ENCODE assay signal across 24 mouse cellular contexts in the genomic region with DNA sequence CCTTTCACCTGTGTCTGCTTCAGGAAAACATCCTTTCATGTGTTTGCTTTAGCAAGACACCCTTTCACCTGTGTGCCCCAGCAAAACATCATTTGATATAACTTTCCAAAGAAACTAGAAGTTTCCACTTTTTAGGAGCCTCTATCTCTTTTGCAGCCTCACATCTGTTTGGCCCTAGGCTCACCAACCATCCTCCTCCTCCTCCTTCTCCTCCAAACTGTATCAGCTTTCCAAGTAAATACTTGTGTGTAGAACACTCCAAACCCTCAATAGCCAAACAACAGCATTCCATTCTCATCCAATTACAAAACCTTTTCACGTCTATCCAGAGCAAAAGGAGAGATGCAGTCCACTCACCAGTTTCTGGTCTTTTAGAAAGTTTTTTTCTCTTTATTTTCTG.
"Had no signal": no experiment of that assay in that cellular context is flagged by ENCODE, and none has a peak within 500 bp of the region (broad histone marks: within the 10 kb centered on the region; RNA-seq: fewer than 3 reads in every experiment).

No protein-coding gene starts in this region.

- H3K4me1 ChIP-seq: heart, embryonic 10.5 days; heart, embryonic 12.5 days; hindbrain, embryonic 10.5 days; hindbrain, embryonic 12.5 days; intestine, embryonic 15.5 days; limb, embryonic 10.5 days; limb, embryonic 12.5 days had no signal

- H3K9me3 ChIP-seq: heart, embryonic 10.5 days; heart, embryonic 12.5 days; hindbrain, embryonic 10.5 days; hindbrain, embryonic 12.5 days; intestine, embryonic 15.5 days; limb, embryonic 10.5 days; limb, embryonic 12.5 days had no signal

- H3K9ac ChIP-seq: forebrain, postnatal 0 days; heart, embryonic 12.5 days; hindbrain, embryonic 12.5 days; hindbrain, embryonic 14.5 days; intestine, embryonic 15.5 days; limb, embryonic 12.5 days had no signal

- H3K27ac ChIP-seq: heart, embryonic 10.5 days; hindbrain, embryonic 10.5 days; hindbrain, embryonic 12.5 days; hindbrain, embryonic 14.5 days; intestine, embryonic 15.5 days; layer of hippocampus, adult 2 months; left cerebral cortex, adult 2 months; limb, embryonic 10.5 days; limb, embryonic 12.5 days had no signal

- ATAC-seq: forebrain, postnatal 0 days; hindbrain, embryonic 16.5 days; inflammation-experienced regulatory T-cells, adult 6 months; intestine, embryonic 15.5 days; intestine, postnatal 0 days had no signal

- DNase-seq: forebrain, postnatal 0 days; gastrocnemius, postnatal 14 days; gastrocnemius, postnatal 36 days; heart, adult 11 months; heart, postnatal 10 days; heart, postnatal 4 days; kidney, adult 18-20 months; kidney, adult 8-10 months; kidney, postnatal 10 days; kidney, postnatal 25 days; kidney, postnatal 4 days had no signal

- H3K4me2 ChIP-seq: heart, embryonic 12.5 days; hindbrain, embryonic 12.5 days; hindbrain, embryonic 14.5 days; intestine, embryonic 15.5 days; limb, embryonic 12.5 days had no signal

- H3K4me3 ChIP-seq: heart, embryonic 10.5 days; heart, embryonic 12.5 days; hindbrain, embryonic 10.5 days; hindbrain, embryonic 12.5 days; intestine, embryonic 15.5 days; layer of hippocampus, adult 2 months; left cerebral cortex, adult 2 months; limb, embryonic 10.5 days; limb, embryonic 12.5 days had no signal

- H3K27me3 ChIP-seq: heart, embryonic 12.5 days; hindbrain, embryonic 12.5 days; intestine, embryonic 15.5 days; limb, embryonic 12.5 days had no signal

- H3K36me3 ChIP-seq: heart, embryonic 10.5 days; heart, embryonic 12.5 days; hindbrain, embryonic 10.5 days; hindbrain, embryonic 12.5 days; intestine, embryonic 15.5 days; limb, embryonic 10.5 days; limb, embryonic 12.5 days had no signal
